Comparison of ENCODE assay signal across 15 mouse cellular contexts in the genomic region with DNA sequence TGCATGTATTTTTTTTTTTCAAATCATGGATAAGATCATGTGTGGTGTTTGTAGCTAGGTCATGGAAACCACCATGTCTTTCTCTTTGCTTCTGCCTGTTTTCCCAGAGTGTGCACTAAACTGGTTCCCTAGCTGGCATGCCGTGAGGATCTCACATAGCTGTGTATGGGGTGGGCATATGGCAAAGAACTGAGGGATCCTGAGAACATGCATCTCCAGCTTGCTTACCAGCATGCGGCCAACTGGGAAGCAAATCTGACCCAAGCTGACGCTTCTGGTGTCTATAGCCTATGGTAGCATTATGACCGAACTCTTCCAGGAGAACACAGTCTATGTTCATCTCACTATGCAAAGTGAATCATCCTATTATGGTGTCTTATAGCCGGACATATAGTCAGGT.
A peak's percentile ranks its signal among the peaks of the same experiment; 100 is the strongest.
DNase-seq lines count a peak whose midpoint lies in the region.
"Had no signal": no experiment of that assay in that cellular context is flagged by ENCODE, and none has a peak within 500 bp of the region (broad histone marks: within the 10 kb centered on the region; RNA-seq: fewer than 3 reads in every experiment).

No protein-coding gene starts in this region.

- DNase-seq in cerebellum, adult 11-12 months: peak; percentile 2
- DNase-seq in cerebellum, postnatal 4 days (ENCODE audit: low spot score in 2 of 2): no peak
- peak; percentile 16 to 42 for DNase-seq in cerebellum, postnatal 10 days
- no peak for DNase-seq in cerebellum, adult 11 months
- peak; percentile 19 to 56 for DNase-seq in cerebellum, postnatal 14 days
- DNase-seq in cerebellum, postnatal 36 days: peak; percentile 19 to 27
- DNase-seq in thymus, adult 18-20 months: no peak
- DNase-seq: adrenal gland, postnatal 10 days; adrenal gland, postnatal 36 days; B cell, adult 2 months; forebrain, postnatal 0 days; gastrocnemius, adult 2 months; gastrocnemius, postnatal 14 days; heart, adult 11 months; kidney, adult 2 months had no signal

Comparison
In these comparisons a context has a peak if more than half of its experiments do, and no peak if none do; other contexts are left out.
1. DNase-seq: peak in cerebellum, adult 11-12 months (single experiment), cerebellum, postnatal 10 days (2 of 2), cerebellum, postnatal 14 days (2 of 2) and cerebellum, postnatal 36 days (2 of 2); none in cerebellum, postnatal 4 days (0 of 2), cerebellum, adult 11 months (single experiment) and thymus, adult 18-20 months (0 of 2).